Comparison of ENCODE assay signal across 9 mouse cellular contexts in genomic region chr5:72175530-72175929, GRCm38 (mm10). TPM values are rescaled to one million over a fixed set of nuclear protein-coding genes. Genes with fewer than 3 reads are reported as not detected.
A peak's percentile ranks its signal among the peaks of the same experiment; 100 is the strongest.
DNase-seq lines count a peak whose midpoint lies in the region; ATAC-seq and TF ChIP-seq lines count a peak whose summit lies in the region.
"Had no signal": no experiment of that assay in that cellular context is flagged by ENCODE, and none has a peak within 500 bp of the region (broad histone marks: within the 10 kb centered on the region; RNA-seq: fewer than 3 reads in every experiment).

No protein-coding gene starts in this region.

- no peak for TF ChIP-seq CTCF in embryonic fibroblast, embryonic 13.5 days (IDR thresholded peaks at IDR 0.05; ENCODE audit: borderline replicate concordance, insufficient read depth, low read length)

- DNase-seq in neural tube, embryonic 11.5 days (ENCODE audit: low spot score) = peak; percentile 24
- no peak for DNase-seq in neural tube, embryonic 10.5 days (ENCODE audit: extremely low spot score, low spot score)
- DNase-seq in adrenal gland, postnatal 36 days = no peak
- DNase-seq in liver, embryonic 11.5 days (ENCODE audit: low spot score) = no peak
- DNase-seq in liver = no peak
- DNase-seq: cerebellum, postnatal 10 days had no signal

- H3K9me3 ChIP-seq in neural tube, embryonic 11.5 days (ENCODE audit: control insufficient read depth, low read length) = no peaks in the 10 kb centered on the region
- no peaks in the 10 kb centered on the region for H3K9me3 ChIP-seq in limb, embryonic 12.5 days
- H3K9me3 ChIP-seq in liver, embryonic 11.5 days (ENCODE audit: control insufficient read depth, low read length) = no peaks in the 10 kb centered on the region

- ATAC-seq in neural tube, embryonic 11.5 days (ENCODE audit: insufficient read depth, low FRiP score, low TSS enrichment) = no peak
- ATAC-seq in limb, embryonic 12.5 days (ENCODE audit: insufficient number of reproducible peaks, insufficient read depth, low FRiP score, low TSS enrichment, low read depth) = no peak
- no peak for ATAC-seq in liver, embryonic 11.5 days (replicated peaks; ENCODE audit: low FRiP score)

- no peaks in the 10 kb centered on the region for H3K4me1 ChIP-seq in neural tube, embryonic 11.5 days (ENCODE audit: control insufficient read depth, insufficient read depth, low read length)
- no peaks in the 10 kb centered on the region; the same call in 1 of the 2 replicates for H3K4me1 ChIP-seq in embryonic fibroblast, embryonic 13.5 days (ENCODE audit: control insufficient read depth, insufficient read depth, low read length)
- H3K4me1 ChIP-seq in limb, embryonic 12.5 days (replicated peaks) = peaks cover 10% of the 10 kb centered on the region
- no peaks in the 10 kb centered on the region for H3K4me1 ChIP-seq in liver, embryonic 11.5 days (replicated peaks; ENCODE audit: control insufficient read depth, insufficient read depth, low read length)

- no peak overlapping the region for H3K9ac ChIP-seq in neural tube, embryonic 11.5 days (ENCODE audit: low read length)
- H3K9ac ChIP-seq in limb, embryonic 12.5 days (replicated peaks) = no peak overlapping the region
- H3K9ac ChIP-seq in liver, embryonic 11.5 days (ENCODE audit: low read depth, low read length) = no peak overlapping the region

- H3K4me2 ChIP-seq in neural tube, embryonic 11.5 days (ENCODE audit: low read depth) = no peak overlapping the region
- H3K4me2 ChIP-seq in limb, embryonic 12.5 days = peak overlapping the region; percentile 15; the same call in 1 of the 2 replicates
- H3K4me2 ChIP-seq in liver, embryonic 11.5 days = no peak overlapping the region

- no peak for TF ChIP-seq POLR2A in embryonic fibroblast, embryonic 13.5 days (IDR thresholded peaks at IDR 0.05; ENCODE audit: low read depth, low read length)

- H3K27me3 ChIP-seq in neural tube, embryonic 11.5 days (ENCODE audit: control insufficient read depth, insufficient read depth, low read length) = no peaks in the 10 kb centered on the region
- H3K27me3 ChIP-seq in limb, embryonic 12.5 days = no peaks in the 10 kb centered on the region
- H3K27me3 ChIP-seq in liver, embryonic 11.5 days (replicated peaks; ENCODE audit: control insufficient read depth, insufficient read depth, low read length) = no peaks in the 10 kb centered on the region

- H3K36me3 ChIP-seq in neural tube, embryonic 11.5 days (ENCODE audit: control insufficient read depth, insufficient read depth, low read length) = no peaks in the 10 kb centered on the region
- H3K36me3 ChIP-seq in limb, embryonic 12.5 days = no peaks in the 10 kb centered on the region
- no peaks in the 10 kb centered on the region for H3K36me3 ChIP-seq in liver, embryonic 11.5 days (ENCODE audit: control insufficient read depth, insufficient read depth, low read length)

- 47% methylated on average over 7 of the region's 7 CpGs for WGBS in neural tube, embryonic 11.5 days
- WGBS in limb, embryonic 12.5 days = 31% methylated on average over 7 of the region's 7 CpGs
- WGBS in liver, embryonic 11.5 days = 48% methylated on average over 7 of the region's 7 CpGs

- H3K4me3 ChIP-seq in neural tube, embryonic 11.5 days (ENCODE audit: low read depth, low read length) = no peak overlapping the region
- no peak overlapping the region for H3K4me3 ChIP-seq in embryonic fibroblast, embryonic 13.5 days (ENCODE audit: insufficient read depth, low read length)
- H3K4me3 ChIP-seq in limb, embryonic 12.5 days (replicated peaks) = no peak overlapping the region
- H3K4me3 ChIP-seq in liver, embryonic 11.5 days (ENCODE audit: low read depth, low read length) = no peak overlapping the region

- no peak overlapping the region for H3K27ac ChIP-seq in neural tube, embryonic 11.5 days (ENCODE audit: low read depth, low read length)
- H3K27ac ChIP-seq in embryonic fibroblast, embryonic 13.5 days (ENCODE audit: insufficient read depth, low read length) = peak overlapping the region; percentile 11; the same call in 1 of the 2 replicates
- no peak overlapping the region for H3K27ac ChIP-seq in limb, embryonic 12.5 days
- no peak overlapping the region for H3K27ac ChIP-seq in liver, embryonic 11.5 days (ENCODE audit: low read depth, low read length)
- H3K27ac ChIP-seq: stomach, postnatal 0 days had no signal

RNA-seq across cellular contexts. Expression of gene Commd8, which starts 7.5 kb away (rescaled TPM):
- polyA plus RNA-seq in neural tube, embryonic 11.5 days (2014; fragmentation: Nextera tagmentation; extraction: Ambion mirVana) = 160 and 163 TPM in 2 replicates
- 88.4 and 90.2 TPM in 2 replicates for polyA plus RNA-seq in embryonic fibroblast, embryonic 13.5 days (2011; ENCODE audit: insufficient read length, low read depth, missing spikeins)
- polyA plus RNA-seq in limb, embryonic 12.5 days (2016; fragmentation: Nextera tagmentation; extraction: Ambion mirVana) = 147 and 157 TPM in 2 replicates
- total RNA-seq in adrenal gland, postnatal 36 days (2021) = 10 to 100 TPM; 53.1 to 72.2 TPM
- polyA plus RNA-seq in liver, embryonic 11.5 days (2014; fragmentation: Nextera tagmentation; extraction: Ambion mirVana) = 125 and 127 TPM in 2 replicates
